Mouse (Mus musculus) forebrain, postnatal 0 days (tissue): ENCODE data around the gene Wnk2. TPM values are rescaled to one million over a fixed set of nuclear protein-coding genes. Genes with fewer than 3 reads are reported as not detected.

ENCODE experiments used
- ATAC-seq: fragments of 200-750 bp; cut with Nextera tagmentation; 2 replicates; pipeline ENCODE4 v1.8.0; 2017; ENCODE audit warnings: mild to moderate bottlenecking, moderate library complexity
- DNase-seq: peaks from one replicate; pipeline ENCODE4 v3.0.0-alpha.2; 2015
- H3K27ac ChIP-seq: fragments of 300-500 bp; sonication (generic); 2 replicates; pipeline ENCODE4 v1.5.1; 2014; ENCODE audit warnings: low read depth, mild to moderate bottlenecking, antibody characterized with exemption, low read length, moderate library complexity, mixed read lengths
- H3K27me3 ChIP-seq: fragments of 300-500 bp; sonication (generic); 2 replicates; pipeline ENCODE4 v1.6.1; 2014; ENCODE audit warnings: mild to moderate bottlenecking, low read length, mixed read lengths; ENCODE audit not compliant: insufficient read depth
- H3K36me3 ChIP-seq: fragments of 300-500 bp; sonication (generic); 2 replicates; pipeline ENCODE4 v1.6.1; 2014; ENCODE audit warnings: mild to moderate bottlenecking, moderate library complexity; ENCODE audit not compliant: insufficient read depth
- H3K4me1 ChIP-seq: fragments of 300-500 bp; sonication (generic); 2 replicates; pipeline ENCODE4 v1.6.1; 2014; ENCODE audit warnings: antibody characterized with exemption; ENCODE audit not compliant: insufficient read depth
- H3K4me2 ChIP-seq: fragments of 300-500 bp; sonication (generic); 2 replicates; pipeline ENCODE4 v1.6.1; 2014; ENCODE audit warnings: low read depth, mild to moderate bottlenecking, moderate library complexity
- H3K4me3 ChIP-seq: fragments of 300-500 bp; sonication (generic); 2 replicates; pipeline ENCODE4 v1.5.1; 2014; ENCODE audit warnings: low read depth, low read length, mixed read lengths
- H3K9ac ChIP-seq: fragments of 300-500 bp; sonication (generic); 2 replicates; pipeline ENCODE4 v1.6.1; 2014; ENCODE audit warnings: mild to moderate bottlenecking
- H3K9me3 ChIP-seq: fragments of 300-500 bp; sonication (generic); 2 replicates; pipeline ENCODE4 v1.6.1; 2016; ENCODE audit warnings: low read length
- CTCF ChIP-seq: sonication (generic); IDR thresholded peaks from 2 replicates; pipeline ENCODE4 v1.5.1; 2016; ENCODE audit warnings: antibody characterized with exemption, control low read depth, low read depth
- WGBS: fragments of 180-500 bp; shearing (Covaris S2); extraction: QIAGEN DNeasy Blood & Tissue Kit; methylation state at CpG from one replicate; pipeline ENCODE4 v1.1.7; 2014; 5-methylcytosine and 5-hydroxymethylcytosine counted together
- polyA plus RNA-seq: library from polyadenylated mRNA; unstranded; fragments of >200 nt; fragmentation: Nextera tagmentation; extraction: Ambion mirVana; gene quantifications from 2 replicates; pipeline ENCODE4 v1.2.1, GENCODE M21; 2015
- total RNA-seq: library from RNA; depleted of rRNA; stranded (reverse); fragments of >200 nt; gene quantifications from 2 replicates; pipeline ENCODE4 v1.2.3, GENCODE M21; 2014

The Wnk2 gene
- total and polyA plus RNA-seq, 2 experiments from 2014 or later, result 15.2 to 46.6 TPM

- H3K9ac ChIP-seq, result no peak overlapping the region
- H3K9me3 ChIP-seq, result no peaks in the 10 kb centered on the region
- H3K4me1 ChIP-seq, result no peaks in the 10 kb centered on the region; the same call in 1 of the 2 replicates
- H3K27me3 ChIP-seq, result no peaks in the 10 kb centered on the region
- DNase-seq, result no peak
- WGBS, result 25% methylated on average over 8 of the region's 8 CpGs
- no peak overlapping the region for H3K4me3 ChIP-seq
- no peak overlapping the region for H3K27ac ChIP-seq
- peak; percentile 42 for ATAC-seq
- no peaks in the 10 kb centered on the region for H3K36me3 ChIP-seq
- no peak for TF ChIP-seq CTCF
- H3K4me2 ChIP-seq, result no peak overlapping the region
These were observed 118.9 kb downstream of the Wnk2 start for GRCm38 (mm10) chr13:49028757-49029539.

GRCm38 (mm10) chr13:49027057-49027456 lies 120.8 kb downstream of the Wnk2 start:
- Histone ChIP-seq H3K9ac (no peak overlapping the region), H3K36me3 (no peaks in the 10 kb centered on the region), H3K27me3 (no peaks in the 10 kb centered on the region), H3K27ac (no peak overlapping the region), H3K4me3 (no peak overlapping the region), H3K4me2 (no peak overlapping the region), H3K4me1 (no peaks in the 10 kb centered on the region; the same call in 1 of the 2 replicates), H3K9me3 (no peaks in the 10 kb centered on the region)
- 85% methylated on average over 8 of the region's 8 CpGs for WGBS
- TF ChIP-seq CTCF, result no peak
- ATAC-seq (no peak), DNase-seq (no peak)

- H3K36me3 ChIP-seq, result no peaks in the 10 kb centered on the region
- ATAC-seq (no peak), DNase-seq (no peak)
- 3% methylated on average over 1 of the region's 1 CpGs for WGBS
- no peak overlapping the region for H3K9ac ChIP-seq
- no peaks in the 10 kb centered on the region for H3K27me3 ChIP-seq
- no peak overlapping the region for H3K4me2 ChIP-seq
- no peaks in the 10 kb centered on the region; the same call in 1 of the 2 replicates for H3K4me1 ChIP-seq
- no peaks in the 10 kb centered on the region for H3K9me3 ChIP-seq
- no peak overlapping the region for H3K27ac ChIP-seq
- no peak for TF ChIP-seq CTCF
- no peak overlapping the region for H3K4me3 ChIP-seq
These were observed 122.3 kb downstream of the Wnk2 start for GRCm38 (mm10) chr13:49025521-49025920.

GRCm38 (mm10) chr13:49024763-49025162 lies 123.1 kb downstream of the Wnk2 start:
- H3K4me2 ChIP-seq, result no peak overlapping the region
- DNase-seq (no peak), ATAC-seq (no peak)
- no peaks in the 10 kb centered on the region for H3K36me3 ChIP-seq
- no peaks in the 10 kb centered on the region; the same call in 1 of the 2 replicates for H3K4me1 ChIP-seq
- no peak for TF ChIP-seq CTCF
- no peak overlapping the region for H3K9ac ChIP-seq
- H3K27me3 ChIP-seq, result no peaks in the 10 kb centered on the region
- no peaks in the 10 kb centered on the region for H3K9me3 ChIP-seq
- no peak overlapping the region for H3K27ac ChIP-seq
- no peak overlapping the region for H3K4me3 ChIP-seq
- 15% methylated on average over 12 of the region's 12 CpGs for WGBS

GRCm38 (mm10) chr13:49021693-49022092 lies 126.1 kb downstream of the Wnk2 start:
- DNase-seq (peak; percentile 31), ATAC-seq (no peak)
- no peaks in the 10 kb centered on the region for H3K27me3 ChIP-seq
- H3K9ac ChIP-seq, result no peak overlapping the region
- no peaks in the 10 kb centered on the region for H3K9me3 ChIP-seq
- 70% methylated on average over 3 of the region's 3 CpGs for WGBS
- H3K4me3 ChIP-seq, result no peak overlapping the region
- TF ChIP-seq CTCF, result peak; percentile 55
- no peak overlapping the region for H3K4me2 ChIP-seq
- H3K4me1 ChIP-seq, result no peaks in the 10 kb centered on the region
- no peaks in the 10 kb centered on the region for H3K36me3 ChIP-seq
- no peak overlapping the region for H3K27ac ChIP-seq

GRCm38 (mm10) chr13:49020152-49020551 lies 127.7 kb downstream of the Wnk2 start:
- TF ChIP-seq CTCF, result no peak
- Histone ChIP-seq H3K4me3 (no peak overlapping the region), H3K36me3 (no peaks in the 10 kb centered on the region), H3K9me3 (no peaks in the 10 kb centered on the region), H3K9ac (no peak overlapping the region), H3K4me2 (no peak overlapping the region), H3K4me1 (peaks cover 11% of the 10 kb centered on the region), H3K27me3 (no peaks in the 10 kb centered on the region), H3K27ac (no peak overlapping the region)
- ATAC-seq, result no peak
- 55% methylated on average over 5 of the region's 5 CpGs for WGBS
- DNase-seq, result no peak

GRCm38 (mm10) chr13:49017375-49017774 lies 130.4 kb downstream of the Wnk2 start:
- no peak for TF ChIP-seq CTCF
- WGBS, result 94% methylated on average over 1 of the region's 1 CpGs
- no peak for ATAC-seq
- H3K36me3 ChIP-seq, result no peaks in the 10 kb centered on the region
- no peak overlapping the region for H3K27ac ChIP-seq
- H3K4me1 ChIP-seq, result peaks cover 16% of the 10 kb centered on the region
- H3K9me3 ChIP-seq, result no peaks in the 10 kb centered on the region
- no peak overlapping the region for H3K4me2 ChIP-seq
- DNase-seq, result no peak
- no peak overlapping the region for H3K4me3 ChIP-seq
- H3K9ac ChIP-seq, result no peak overlapping the region
- no peaks in the 10 kb centered on the region for H3K27me3 ChIP-seq
